Mouse (Mus musculus) kidney, embryonic 16.5 days (tissue): ENCODE measurements around the gene Clstn1. TPM values are rescaled to one million over a fixed set of nuclear protein-coding genes. Genes with fewer than 3 reads are reported as not detected.

Experiments
- ATAC-seq: fragments of 200-750 bp; cut with Nextera tagmentation; 2 replicates; pipeline ENCODE4 v1.8.0; 2017; ENCODE audit warnings: moderate TSS enrichment; ENCODE audit not compliant: low FRiP score, low TSS enrichment
- H3K27ac ChIP-seq: fragments of 300-500 bp; sonication (generic); 2 replicates; pipeline ENCODE4 v1.5.1; 2014; ENCODE audit warnings: low read length
- H3K27me3 ChIP-seq: fragments of 300-500 bp; sonication (generic); 2 replicates; pipeline ENCODE4 v1.6.1; 2014; ENCODE audit warnings: low read length, control low read depth, mixed read lengths; ENCODE audit not compliant: insufficient read depth
- H3K36me3 ChIP-seq: fragments of 300-500 bp; sonication (generic); 2 replicates; pipeline ENCODE4 v1.6.1; 2014; ENCODE audit warnings: low read length, control low read depth, mixed read lengths; ENCODE audit not compliant: insufficient read depth
- H3K4me1 ChIP-seq: fragments of 300-500 bp; sonication (generic); 2 replicates; pipeline ENCODE4 v1.6.1; 2014; ENCODE audit warnings: low read length, control low read depth, mixed read lengths; ENCODE audit not compliant: insufficient read depth
- H3K4me2 ChIP-seq: fragments of 300-500 bp; sonication (generic); replicated peaks from 2 replicates; pipeline ENCODE4 v1.6.1; 2014; ENCODE audit warnings: low read depth, low read length
- H3K4me3 ChIP-seq: fragments of 300-500 bp; sonication (generic); 2 replicates; pipeline ENCODE4 v1.5.1; 2014; ENCODE audit warnings: mild to moderate bottlenecking, low read length
- H3K9ac ChIP-seq: fragments of 300-500 bp; sonication (generic); replicated peaks from 2 replicates; pipeline ENCODE4 v1.6.1; 2014; ENCODE audit warnings: low read length
- H3K9me3 ChIP-seq: fragments of 300-500 bp; sonication (generic); 2 replicates; pipeline ENCODE4 v1.6.1; 2016; ENCODE audit warnings: low read length, control low read depth
- WGBS: fragments of 180-500 bp; shearing (Covaris S2); extraction: QIAGEN DNeasy Blood & Tissue Kit; methylation state at CpG from one replicate; pipeline ENCODE4 v1.1.7; 2014; 5-methylcytosine and 5-hydroxymethylcytosine counted together
- polyA plus RNA-seq: library from polyadenylated mRNA; unstranded; fragments of >200 nt; fragmentation: Nextera tagmentation; extraction: Ambion mirVana; gene quantifications from 2 replicates; pipeline ENCODE4 v1.2.1, GENCODE M21; 2015

Gene Clstn1
- polyA plus RNA-seq, 1 experiment from 2014 or later = 14.1 TPM

- no peaks in the 10 kb centered on the region for H3K36me3 ChIP-seq
- ATAC-seq = no peak
- H3K9me3 ChIP-seq = 0 out of 2 replicates have a peak, but pooled peaks cover 6% of the 10 kb centered on the region
- no peak overlapping the region for H3K4me3 ChIP-seq
- no peak overlapping the region for H3K9ac ChIP-seq
- H3K4me1 ChIP-seq = peaks cover 21% of the 10 kb centered on the region
- H3K27ac ChIP-seq = no peak overlapping the region
- H3K4me2 ChIP-seq = no peak overlapping the region
- H3K27me3 ChIP-seq = peaks cover 15% of the 10 kb centered on the region; the same call in 1 of the 2 replicates
- WGBS = 90% methylated on average over 2 of the region's 2 CpGs
Observed at GRCm38 (mm10) chr4:149591486-149591885, 5.2 kb downstream of the Clstn1 start.

GRCm38 (mm10) chr4:149594913-149595581, 8.8 kb downstream of the Clstn1 start:
- no peak for ATAC-seq
- Histone ChIP-seq H3K27me3 (no peaks in the 10 kb centered on the region), H3K4me3 (no peak overlapping the region), H3K9ac (no peak overlapping the region), H3K9me3 (0 out of 2 replicates have a peak, but pooled peaks cover 6% of the 10 kb centered on the region), H3K4me2 (no peak overlapping the region), H3K36me3 (no peaks in the 10 kb centered on the region), H3K27ac (no peak overlapping the region), H3K4me1 (peaks cover 9% of the 10 kb centered on the region; the same call in 1 of the 2 replicates)
- 86% methylated on average over 9 of the region's 9 CpGs for WGBS

GRCm38 (mm10) chr4:149597641-149598208, 11.5 kb downstream of the Clstn1 start:
- Histone ChIP-seq H3K27me3 (no peaks in the 10 kb centered on the region), H3K4me2 (no peak overlapping the region), H3K27ac (no peak overlapping the region), H3K9me3 (no peaks in the 10 kb centered on the region), H3K9ac (no peak overlapping the region), H3K4me1 (0 out of 2 replicates have a peak, but pooled peaks cover 14% of the 10 kb centered on the region), H3K4me3 (no peak overlapping the region), H3K36me3 (no peaks in the 10 kb centered on the region)
- WGBS = 73% methylated on average over 12 of the region's 12 CpGs
- ATAC-seq = no peak

GRCm38 (mm10) chr4:149599549-149599948, 13.3 kb downstream of the Clstn1 start:
- Histone ChIP-seq H3K4me2 (no peak overlapping the region), H3K36me3 (no peaks in the 10 kb centered on the region), H3K27ac (no peak overlapping the region), H3K9ac (no peak overlapping the region), H3K27me3 (no peaks in the 10 kb centered on the region), H3K4me3 (no peak overlapping the region), H3K4me1 (0 out of 2 replicates have a peak, but pooled peaks cover 14% of the 10 kb centered on the region), H3K9me3 (no peaks in the 10 kb centered on the region)
- no peak for ATAC-seq
- WGBS = 90% methylated on average over 6 of the region's 6 CpGs

GRCm38 (mm10) chr4:149600130-149600529, 13.9 kb downstream of the Clstn1 start:
- Histone ChIP-seq H3K36me3 (no peaks in the 10 kb centered on the region), H3K4me3 (no peak overlapping the region), H3K27ac (no peak overlapping the region), H3K4me1 (0 out of 2 replicates have a peak, but pooled peaks cover 14% of the 10 kb centered on the region), H3K4me2 (no peak overlapping the region), H3K9ac (no peak overlapping the region), H3K9me3 (no peaks in the 10 kb centered on the region), H3K27me3 (no peaks in the 10 kb centered on the region)
- 81% methylated on average over 4 of the region's 4 CpGs for WGBS
- ATAC-seq = no peak

GRCm38 (mm10) chr4:149601484-149601883, 15.2 kb downstream of the Clstn1 start:
- Histone ChIP-seq H3K27ac (no peak overlapping the region), H3K36me3 (no peaks in the 10 kb centered on the region), H3K9me3 (no peaks in the 10 kb centered on the region), H3K4me3 (no peak overlapping the region), H3K27me3 (no peaks in the 10 kb centered on the region), H3K4me1 (0 out of 2 replicates have a peak, but pooled peaks cover 14% of the 10 kb centered on the region), H3K4me2 (no peak overlapping the region), H3K9ac (no peak overlapping the region)
- no peak for ATAC-seq
- 26% methylated on average over 4 of the region's 4 CpGs for WGBS

- ATAC-seq = no peak
- Histone ChIP-seq H3K27ac (no peak overlapping the region), H3K4me2 (no peak overlapping the region), H3K27me3 (no peaks in the 10 kb centered on the region), H3K4me3 (no peak overlapping the region), H3K9me3 (no peaks in the 10 kb centered on the region), H3K9ac (no peak overlapping the region), H3K36me3 (no peaks in the 10 kb centered on the region), H3K4me1 (peaks cover 18% of the 10 kb centered on the region; the same call in 1 of the 2 replicates)
- WGBS = 47% methylated on average over 7 of the region's 7 CpGs
Observed at GRCm38 (mm10) chr4:149602236-149602635, 16.0 kb downstream of the Clstn1 start.

GRCm38 (mm10) chr4:149603860-149604259, 17.6 kb downstream of the Clstn1 start:
- Histone ChIP-seq H3K36me3 (no peaks in the 10 kb centered on the region), H3K9me3 (no peaks in the 10 kb centered on the region), H3K4me1 (peaks cover 21% of the 10 kb centered on the region), H3K27ac (no peak overlapping the region), H3K4me2 (no peak overlapping the region), H3K27me3 (no peaks in the 10 kb centered on the region), H3K9ac (no peak overlapping the region), H3K4me3 (no peak overlapping the region)
- 59% methylated on average over 1 of the region's 1 CpGs for WGBS
- ATAC-seq = no peak

- H3K4me2 ChIP-seq = no peak overlapping the region
- H3K27ac ChIP-seq = no peak overlapping the region
- peaks cover 21% of the 10 kb centered on the region for H3K4me1 ChIP-seq
- no peaks in the 10 kb centered on the region for H3K27me3 ChIP-seq
- H3K4me3 ChIP-seq = no peak overlapping the region
- WGBS = 78% methylated on average over 3 of the region's 3 CpGs
- no peaks in the 10 kb centered on the region for H3K9me3 ChIP-seq
- no peak overlapping the region for H3K9ac ChIP-seq
- no peak for ATAC-seq
- no peaks in the 10 kb centered on the region for H3K36me3 ChIP-seq
Observed at GRCm38 (mm10) chr4:149604518-149604917, 18.2 kb downstream of the Clstn1 start.

GRCm38 (mm10) chr4:149606056-149606455, 19.8 kb downstream of the Clstn1 start:
- H3K4me1 ChIP-seq = peaks cover 21% of the 10 kb centered on the region
- no peaks in the 10 kb centered on the region for H3K9me3 ChIP-seq
- H3K4me2 ChIP-seq = no peak overlapping the region
- no peak for ATAC-seq
- WGBS = 83% methylated on average over 18 of the region's 18 CpGs
- no peak overlapping the region for H3K4me3 ChIP-seq
- H3K36me3 ChIP-seq = no peaks in the 10 kb centered on the region
- H3K27ac ChIP-seq = no peak overlapping the region
- H3K9ac ChIP-seq = no peak overlapping the region
- no peaks in the 10 kb centered on the region for H3K27me3 ChIP-seq
